Mouse (Mus musculus) heart, postnatal 25 days (tissue): ENCODE measurements around the gene Mcf2l. TPM values are rescaled to one million over a fixed set of nuclear protein-coding genes. Genes with fewer than 3 reads are reported as not detected.

ENCODE experiments used
- DNase-seq: peaks from one replicate; pipeline ENCODE4 v3.0.0; 2022; ENCODE audit warnings: low spot score
- intact Hi-C: fragments of 180-260 bp; cut with DNase I; formaldehyde crosslinking; loops from one replicate; pipeline ENCODE4 v1.15.1; 2025
- total RNA-seq, 2 experiments: library from RNA; stranded (reverse); gene quantifications; 2 replicates each; pipeline ENCODE4 v1.2.3; 2021

Gene Mcf2l
- total RNA-seq, 2 experiments from 2014 or later = 44.7 to 69.4 TPM

DNA sequence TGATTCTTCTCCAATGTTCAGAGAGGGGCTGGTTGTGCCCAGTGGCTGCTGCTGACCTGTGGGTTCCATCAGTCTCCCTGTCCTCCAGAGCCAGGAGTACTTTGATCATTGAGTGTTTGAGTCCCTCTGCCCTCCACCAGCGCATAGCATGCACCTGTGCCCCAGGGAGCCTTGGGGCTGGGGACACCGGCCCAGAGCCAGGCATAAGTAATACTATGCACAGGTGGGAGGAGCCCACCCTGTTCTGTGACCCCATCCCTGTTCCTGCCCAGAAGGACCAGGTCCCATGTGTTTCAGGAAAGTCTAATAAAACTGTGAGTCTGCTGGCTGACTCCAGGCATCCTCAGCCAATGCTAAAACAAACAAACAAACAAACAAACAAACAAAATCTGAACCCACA, 104.7 kb downstream of the Mcf2l start:
- no peak for DNase-seq
- intact Hi-C loops = loop anchor here (5.0 kb wide), 3 partner anchors 36 to 234 kb away; no protein-coding TSS in a partner anchor

DNA sequence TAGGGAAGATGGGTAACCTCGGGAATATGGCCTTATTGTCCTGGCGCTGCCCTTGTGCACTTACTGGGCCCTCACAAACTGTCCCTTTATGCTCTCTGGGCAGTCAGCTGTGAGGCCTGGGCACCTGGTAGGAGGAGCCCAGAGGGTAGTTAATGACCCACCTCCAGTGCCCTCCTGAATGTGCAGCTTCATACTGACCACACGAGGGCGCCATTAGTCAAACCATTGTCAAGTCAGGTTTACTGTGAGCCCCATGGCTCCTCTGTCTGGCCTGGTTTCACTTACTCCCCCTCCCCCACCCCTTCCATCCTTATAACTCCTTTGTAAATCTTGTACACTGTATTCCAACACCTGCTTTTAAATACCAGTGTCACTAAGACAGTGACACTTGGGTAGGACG, 105.1 kb downstream of the Mcf2l start:
- intact Hi-C loops = loop anchor here (5.0 kb wide), 3 partner anchors 36 to 234 kb away; no protein-coding TSS in a partner anchor

DNA sequence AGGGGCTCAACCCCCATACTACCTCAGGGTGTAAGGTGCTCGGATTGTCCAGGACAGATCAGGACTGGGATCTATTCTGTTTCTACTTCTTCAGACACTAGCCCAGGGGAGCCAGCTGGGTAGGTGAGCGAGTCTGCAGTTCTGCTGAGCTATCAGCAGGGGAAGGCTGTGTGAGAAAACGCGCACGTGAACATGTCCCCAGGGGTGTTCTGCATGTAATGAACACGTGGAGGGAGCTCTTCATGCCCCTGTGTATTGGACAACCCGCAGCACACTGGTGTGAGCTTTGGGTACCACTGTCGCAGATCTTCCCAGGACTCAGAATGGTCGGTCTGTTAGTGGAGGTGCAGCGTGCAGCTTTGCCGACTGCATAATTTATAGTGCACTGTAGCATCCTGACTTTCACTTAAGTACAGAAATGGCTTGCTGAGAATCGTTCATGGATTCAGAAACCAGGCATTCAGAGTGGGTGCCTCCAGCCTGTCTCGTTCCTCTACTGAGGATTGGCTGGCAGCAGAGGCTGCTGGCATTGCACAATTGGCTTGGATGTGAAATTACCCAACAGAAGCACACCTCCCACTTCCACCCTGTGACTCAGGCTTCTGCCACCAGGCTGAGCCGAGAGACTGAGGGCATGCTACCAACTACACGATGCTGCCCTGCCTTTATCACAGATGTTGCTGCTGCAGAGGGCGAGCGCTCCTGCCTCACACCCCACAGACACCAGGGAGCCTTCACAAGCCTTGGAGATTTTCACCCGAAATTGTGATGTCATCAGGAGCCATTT, 110.3 kb downstream of the Mcf2l start:
- intact Hi-C loops = loop anchor here (5.0 kb wide), 1 partner anchor 118 kb away; no protein-coding TSS in a partner anchor
- no peak for DNase-seq

More for the DNA sequence above, 105.1 kb downstream of the Mcf2l start:
- no peak for DNase-seq

DNA sequence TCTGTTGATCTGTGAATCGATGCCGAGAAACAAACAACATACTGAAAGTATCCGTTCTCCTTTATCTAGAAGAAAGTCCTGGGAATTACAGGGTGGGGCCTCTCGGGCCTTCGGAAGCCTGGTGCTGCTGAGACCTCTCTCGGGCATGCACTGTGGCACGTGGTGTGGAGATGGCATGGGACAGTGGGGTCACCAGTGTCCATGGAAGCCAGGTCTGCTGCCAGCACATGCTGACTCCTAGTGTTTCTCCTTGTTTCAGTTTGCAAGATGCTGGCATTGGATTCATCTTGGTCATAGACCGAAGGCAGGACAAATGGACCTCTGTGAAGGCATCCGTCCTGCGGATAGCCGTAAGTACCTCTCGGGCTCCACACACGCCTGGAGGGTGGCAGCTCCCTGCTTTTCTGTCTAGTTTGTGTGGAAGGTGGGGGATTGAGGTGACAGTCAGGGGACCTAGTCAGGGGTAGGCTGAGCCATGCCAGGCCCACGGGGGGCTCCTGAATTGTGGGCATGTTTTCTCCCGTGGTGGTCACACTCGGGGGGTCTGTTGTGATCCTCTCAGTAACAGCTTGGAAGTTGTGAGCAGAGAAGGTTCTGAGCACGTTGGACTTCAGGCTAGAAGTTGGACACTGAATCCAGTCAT, 111.1 kb downstream of the Mcf2l start:
- DNase-seq = no peak
- intact Hi-C loops = loop anchor here (5.0 kb wide), 1 partner anchor 118 kb away; no protein-coding TSS in a partner anchor

DNA sequence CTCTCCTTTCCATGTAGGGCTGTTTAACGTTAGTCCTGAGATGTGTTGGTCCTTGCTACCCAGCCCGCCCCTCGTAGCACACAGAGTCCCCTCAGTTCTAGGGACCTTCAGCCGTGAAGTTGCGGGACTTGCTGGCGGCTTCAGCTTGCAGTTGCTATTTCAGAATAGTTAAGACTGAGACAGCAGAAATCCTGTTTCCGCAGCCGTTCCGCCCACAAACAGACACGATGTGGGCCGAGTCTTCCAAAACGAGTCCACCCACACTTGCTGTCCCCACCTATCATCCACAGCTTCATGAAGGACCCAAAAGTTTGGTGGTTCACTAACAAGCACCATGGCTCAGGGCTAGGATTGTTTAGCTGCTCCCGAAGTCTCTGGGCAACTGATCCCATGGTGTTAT, 111.7 kb downstream of the Mcf2l start:
- intact Hi-C loops = no loop called here
- no peak for DNase-seq

DNA sequence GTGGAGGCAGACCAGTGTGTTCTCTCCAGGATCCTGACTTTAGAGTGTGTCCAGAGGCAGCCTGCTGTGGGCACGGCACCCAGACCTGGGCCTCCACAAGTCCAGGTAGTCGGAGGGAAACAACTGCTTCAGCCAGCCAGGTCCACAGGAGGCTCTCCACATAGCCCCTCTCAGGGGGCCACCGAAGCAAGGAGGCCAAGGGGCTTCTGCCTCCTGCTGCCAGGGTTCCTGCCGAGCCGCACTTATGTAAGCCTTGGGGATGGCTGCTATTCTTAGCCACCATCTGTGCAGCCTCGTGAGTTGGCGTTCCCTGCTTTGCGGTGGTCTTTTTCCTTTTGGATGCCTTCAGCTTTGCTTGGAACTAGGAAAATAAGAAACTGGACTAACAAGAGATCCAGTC, 114.0 kb downstream of the Mcf2l start:
- DNase-seq = no peak
- intact Hi-C loops = no loop called here

DNA sequence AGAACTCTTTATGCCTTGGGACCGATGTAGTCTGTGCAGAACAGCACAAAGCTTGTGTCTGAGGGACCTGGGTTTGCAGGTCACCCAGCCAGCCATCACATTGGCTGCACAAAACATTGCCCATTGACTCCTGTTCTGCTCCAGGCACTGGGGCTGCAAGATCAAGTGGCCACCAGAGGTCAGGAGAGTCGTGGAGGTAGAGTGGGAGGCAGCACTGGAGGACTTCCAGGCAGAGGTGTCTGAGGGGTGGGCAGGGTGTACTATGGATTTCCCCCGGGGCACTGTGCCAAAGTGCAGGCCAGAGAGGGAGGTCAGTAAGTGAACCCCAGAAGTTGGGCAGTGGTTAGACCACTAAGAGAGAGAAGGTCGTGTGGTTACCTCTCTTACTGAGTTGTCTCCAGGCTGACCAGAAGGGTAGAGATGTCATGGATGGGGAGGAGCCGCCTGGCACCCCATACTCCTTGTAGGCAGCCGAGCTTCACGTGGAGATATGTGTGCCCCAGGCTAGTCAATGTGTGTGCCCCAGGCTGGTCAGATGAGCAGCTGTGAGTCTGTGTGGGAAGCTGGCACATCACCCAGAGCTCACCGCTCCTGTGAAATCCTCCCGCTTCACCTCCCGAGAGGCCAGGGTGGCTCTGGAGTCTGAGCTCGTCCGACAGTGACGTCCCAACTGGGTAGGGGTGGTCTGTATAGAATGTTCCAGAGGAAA, 115.3 kb downstream of the Mcf2l start:
- intact Hi-C loops = no loop called here
- DNase-seq = no peak

DNA sequence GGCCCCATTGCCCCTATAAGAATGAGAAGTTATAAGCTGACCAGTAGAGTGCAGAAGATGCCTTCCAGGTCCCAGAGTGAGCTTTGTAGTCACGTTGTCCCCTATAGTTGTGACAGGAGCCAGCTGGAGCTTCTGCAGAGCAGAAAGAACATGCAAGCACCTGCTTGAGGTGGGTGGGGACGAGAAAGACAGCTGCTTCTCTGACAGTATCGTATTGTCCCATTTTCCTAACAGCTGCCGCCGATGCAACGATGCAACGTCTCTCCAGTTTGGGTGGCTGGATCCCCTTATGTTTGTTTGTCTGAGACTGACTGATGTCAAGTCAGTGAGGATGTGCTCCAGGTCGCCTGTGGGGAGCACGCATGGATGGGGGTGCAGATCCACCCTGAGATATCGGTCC, 117.8 kb downstream of the Mcf2l start:
- intact Hi-C loops = no loop called here
- no peak for DNase-seq

DNA sequence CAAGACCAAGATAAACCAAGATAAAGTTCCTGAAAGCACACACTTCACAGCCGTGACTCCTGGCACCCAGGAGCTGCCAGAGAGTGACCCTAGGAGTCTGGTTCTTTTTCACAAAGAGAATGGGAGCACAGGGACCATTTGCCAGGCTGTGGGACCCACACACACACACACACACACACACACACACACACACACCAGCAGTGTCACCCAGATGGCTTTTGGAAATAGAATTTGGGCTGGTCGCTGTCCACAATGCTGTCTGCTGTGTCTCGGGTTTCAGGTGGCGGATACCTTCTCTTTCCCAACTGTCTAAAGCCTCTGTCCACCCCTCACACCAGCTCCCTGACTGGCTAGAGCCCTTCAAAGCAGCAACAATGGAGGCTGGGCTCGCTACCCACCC, 120.9 kb downstream of the Mcf2l start:
- DNase-seq = no peak
- intact Hi-C loops = no loop called here

DNA sequence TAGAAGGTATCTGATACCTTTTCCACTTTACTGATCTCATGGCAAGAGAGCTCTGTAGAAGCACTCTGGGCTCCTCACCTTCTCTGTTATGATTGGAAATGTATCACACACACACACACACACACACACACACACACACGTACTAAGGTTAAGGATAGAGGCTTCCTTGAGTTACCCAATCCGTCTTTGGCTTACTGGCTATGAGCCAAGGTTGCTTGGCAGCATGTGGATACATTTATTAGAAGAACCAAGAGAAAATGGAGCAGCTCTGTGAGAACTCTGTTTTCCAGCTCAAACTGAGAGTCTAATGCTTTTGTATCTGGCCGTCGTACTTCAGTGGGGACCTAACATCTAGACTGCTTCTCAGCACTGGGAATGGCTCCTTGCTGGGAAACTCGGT, 121.9 kb downstream of the Mcf2l start:
- no peak for DNase-seq
- intact Hi-C loops = loop anchor here (5.0 kb wide), 1 partner anchor 103 kb away; no protein-coding TSS in a partner anchor

DNA sequence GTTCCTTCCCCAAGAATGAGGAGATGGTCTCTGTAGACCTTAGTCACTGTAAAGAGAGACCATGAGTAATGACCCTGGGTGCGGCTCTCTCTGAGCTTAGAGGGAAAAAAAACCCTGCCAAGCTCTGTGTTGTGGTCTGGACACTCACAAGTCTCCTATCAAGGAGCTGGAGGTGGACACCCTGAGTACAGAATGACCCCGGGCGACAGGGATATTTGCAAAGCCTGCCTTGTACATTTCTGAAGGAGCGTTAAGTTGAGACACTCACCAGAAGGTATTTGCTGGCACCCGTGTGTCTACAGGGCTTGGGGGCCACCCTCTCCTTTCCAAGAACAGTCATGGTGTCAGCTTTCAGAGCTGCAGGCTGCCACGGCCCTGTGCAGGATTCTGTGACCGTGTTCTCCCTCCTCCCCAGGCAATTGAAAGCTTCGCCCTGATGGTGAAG, 123.2 kb downstream of the Mcf2l start:
- no peak for DNase-seq
- intact Hi-C loops = loop anchor here (5.0 kb wide), 1 partner anchor 105 kb away; no protein-coding TSS in a partner anchor

DNA sequence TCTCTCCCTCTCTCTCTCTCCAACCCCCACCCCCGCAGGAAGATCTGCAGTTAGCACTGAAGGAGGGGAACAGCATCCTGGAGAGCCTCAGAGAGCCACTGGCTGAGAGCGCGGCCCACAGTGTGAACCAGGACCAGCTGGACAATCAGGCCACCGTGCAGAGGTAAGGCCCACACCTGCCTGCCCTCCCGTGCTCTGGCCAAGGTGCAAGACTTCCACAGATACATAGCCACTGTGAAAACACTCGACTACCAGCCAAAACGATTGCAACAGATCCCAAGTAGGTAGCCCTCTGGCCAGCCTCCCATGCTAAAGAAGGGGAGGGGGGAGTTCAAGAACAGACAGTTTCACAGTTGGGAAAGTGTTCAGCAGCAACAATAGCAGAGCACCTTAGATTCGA, 124.7 kb downstream of the Mcf2l start:
- intact Hi-C loops = loop anchor here (5.0 kb wide), 1 partner anchor 106 kb away; no protein-coding TSS in a partner anchor
- DNase-seq = no peak

DNA sequence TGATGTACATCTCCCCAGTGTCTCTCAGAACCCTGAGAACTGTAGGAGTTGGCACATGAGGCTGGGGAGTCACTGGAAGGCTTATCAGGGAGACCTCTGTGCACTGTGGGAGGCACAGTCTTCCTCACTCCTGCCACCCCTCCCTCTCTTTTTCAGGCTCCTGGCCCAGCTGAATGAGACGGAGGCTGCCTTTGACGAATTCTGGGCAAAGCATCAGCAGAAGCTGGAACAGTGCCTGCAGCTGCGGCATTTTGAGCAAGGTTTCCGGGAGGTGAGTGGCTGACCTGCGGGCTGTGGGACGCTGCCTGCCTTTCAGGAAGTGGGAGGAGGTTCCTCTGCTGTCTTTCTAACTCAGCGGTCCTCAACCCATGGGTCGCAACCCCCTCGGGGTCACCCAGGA, 126.2 kb downstream of the Mcf2l start:
- intact Hi-C loops = loop anchor here (5.0 kb wide), 1 partner anchor 107 kb away; no protein-coding TSS in a partner anchor
- no peak for DNase-seq

DNA sequence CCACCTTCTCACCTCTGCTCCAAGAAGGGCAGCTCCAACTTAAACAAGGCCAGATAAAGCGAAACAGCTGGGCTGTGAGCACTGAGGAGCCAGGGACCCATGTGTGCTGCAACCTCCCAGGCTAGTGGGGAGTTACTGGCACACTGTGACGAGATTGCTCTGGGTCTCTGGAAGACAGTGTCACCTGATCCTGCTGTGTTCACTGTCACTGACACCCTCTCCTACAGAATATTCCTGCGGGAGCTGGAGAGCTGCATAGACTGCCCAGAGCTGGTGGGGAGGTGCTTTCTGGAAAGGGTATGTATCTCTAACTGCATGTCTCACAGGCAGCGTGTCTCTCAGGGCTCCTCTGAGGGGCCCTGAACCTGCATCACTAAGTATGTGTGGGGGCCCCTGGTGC, 133.9 kb downstream of the Mcf2l start:
- DNase-seq = no peak
- intact Hi-C loops = no loop called here

DNA sequence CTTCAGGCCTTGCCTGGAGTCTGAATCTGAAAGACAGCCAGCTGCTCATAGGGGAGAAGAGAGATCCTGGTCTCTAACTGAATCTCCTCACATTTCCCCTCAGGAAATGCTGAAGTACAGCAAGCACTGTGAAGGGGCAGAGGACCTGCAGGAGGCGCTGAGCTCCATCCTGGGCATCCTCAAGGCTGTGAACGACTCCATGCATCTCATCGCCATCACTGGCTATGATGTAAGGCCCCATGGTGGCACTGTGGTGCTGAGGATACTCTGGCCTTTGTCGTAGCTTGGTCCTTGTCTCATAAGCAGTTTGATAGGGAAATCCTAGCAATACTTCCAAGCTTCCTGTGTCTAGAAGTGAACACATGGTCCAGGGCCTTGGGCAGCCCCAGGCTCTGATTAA, 136.7 kb downstream of the Mcf2l start:
- intact Hi-C loops = no loop called here
- no peak for DNase-seq

DNA sequence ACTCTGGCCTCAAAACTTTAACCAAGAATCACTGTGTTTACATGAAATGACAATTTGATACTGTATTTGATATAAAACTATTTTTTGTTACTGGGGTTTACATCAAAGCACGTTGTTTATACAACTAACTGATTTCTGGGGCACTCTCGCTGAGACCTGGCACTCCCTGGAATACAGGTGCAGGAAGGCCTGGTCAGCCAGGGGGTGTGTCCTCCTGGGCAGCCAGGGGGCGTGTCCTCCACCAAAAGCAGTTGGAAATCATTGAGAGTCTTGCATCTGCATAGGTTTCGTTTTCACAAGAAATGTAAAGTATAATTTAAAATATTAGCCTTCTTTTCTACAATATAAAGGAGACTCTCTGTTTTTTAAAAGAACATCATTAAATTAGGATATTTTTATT, 146.0 kb downstream of the Mcf2l start:
- intact Hi-C loops = no loop called here
- DNase-seq = no peak

DNA sequence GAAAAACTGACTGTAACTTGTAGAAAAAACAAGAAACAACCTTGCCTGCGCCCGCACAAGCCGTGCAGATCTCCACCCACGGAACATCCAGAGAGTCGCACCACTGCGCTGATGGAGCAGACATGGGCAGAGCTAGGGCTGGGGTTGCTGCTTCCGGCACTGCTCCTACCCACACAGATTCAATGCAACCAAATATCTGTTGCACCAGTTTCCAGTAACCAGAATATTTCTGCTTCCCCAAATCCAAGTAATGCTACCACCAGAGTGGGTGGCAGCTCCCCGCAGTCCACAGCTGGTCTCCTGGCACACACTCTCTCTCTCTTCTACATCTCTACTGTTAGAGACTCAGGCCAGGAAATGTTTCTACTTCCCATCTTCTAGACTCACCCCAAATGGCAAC, 148.2 kb downstream of the Mcf2l start:
- no peak for DNase-seq
- intact Hi-C loops = no loop called here

DNA sequence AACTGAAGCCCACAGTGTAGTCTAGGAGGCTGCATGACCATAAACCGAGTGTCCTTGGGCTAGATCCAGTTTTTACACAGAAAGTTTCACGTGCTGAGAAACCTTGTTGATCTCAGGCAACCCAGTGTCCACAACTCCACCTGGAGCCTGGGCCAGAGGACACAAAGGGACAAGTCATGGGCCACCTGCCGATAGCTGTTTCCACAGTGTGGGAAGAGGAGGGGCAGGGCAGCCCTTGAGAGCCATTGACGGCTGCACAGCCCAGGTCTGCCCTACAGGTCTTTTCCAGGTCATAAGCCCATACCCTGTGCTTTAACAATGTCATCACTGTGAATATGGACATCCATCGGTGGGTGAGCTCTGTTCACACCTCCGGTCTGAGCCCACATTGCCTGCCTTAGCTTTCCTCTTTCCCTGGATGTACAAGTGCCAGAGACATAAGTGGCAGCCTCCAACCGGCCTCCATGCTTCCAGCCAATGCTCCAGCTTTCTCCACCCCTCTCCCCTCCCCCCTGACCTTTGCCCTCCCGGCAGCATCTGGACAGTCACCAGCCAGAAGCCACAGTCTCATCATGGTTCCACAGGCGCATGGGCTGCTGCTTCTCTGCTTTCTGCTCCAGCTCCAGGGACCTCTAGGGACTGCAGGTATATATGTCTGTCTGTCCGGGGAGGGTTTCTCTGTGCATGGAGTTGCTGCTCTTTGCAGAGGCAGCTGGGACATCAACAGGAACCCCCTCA, 152.1 kb downstream of the Mcf2l start, which contains the start of gene F7:
Gene F7 (plus strand): TSS at position 548 of the 738 bp plus-strand sequence.
- no peak for DNase-seq
- intact Hi-C loops = no loop called here

DNA sequence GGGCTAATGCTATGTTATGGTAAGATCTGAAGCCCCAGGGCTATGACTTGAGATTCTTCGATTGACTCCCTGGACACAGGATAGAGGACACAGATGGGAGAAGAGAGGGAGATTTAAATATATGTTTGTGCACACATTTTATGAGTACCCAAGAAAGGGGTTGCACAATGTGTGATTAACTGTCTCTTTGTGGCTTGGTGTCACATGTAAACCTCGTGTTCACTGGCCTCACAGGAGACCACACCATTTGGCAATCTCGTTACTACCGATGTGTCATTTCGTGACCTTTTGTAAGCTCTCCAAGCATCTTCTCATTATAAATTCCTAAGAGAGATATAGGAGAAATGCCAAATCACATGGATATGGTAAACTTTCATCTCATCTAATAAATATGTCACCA, 154.0 kb downstream of the Mcf2l start:
- intact Hi-C loops = no loop called here
- no peak for DNase-seq

DNA sequence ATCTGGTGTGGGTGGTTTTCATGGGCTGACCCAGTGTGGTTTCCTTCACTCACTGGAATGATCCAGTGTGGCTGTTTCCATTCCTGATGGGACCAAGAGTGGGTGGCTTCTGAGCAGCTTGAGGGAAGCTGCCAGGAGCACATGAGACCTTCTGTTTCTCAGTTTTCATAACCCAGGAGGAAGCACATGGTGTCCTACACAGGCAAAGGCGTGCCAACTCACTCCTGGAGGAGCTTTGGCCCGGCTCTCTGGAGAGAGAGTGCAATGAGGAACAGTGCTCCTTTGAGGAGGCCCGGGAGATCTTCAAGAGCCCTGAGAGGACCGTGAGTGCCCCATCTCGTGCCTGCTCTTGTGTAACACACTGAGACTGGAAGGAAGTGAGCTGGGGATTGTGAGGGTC, 154.9 kb downstream of the Mcf2l start:
- DNase-seq = no peak
- intact Hi-C loops = no loop called here
